Mouse (Mus musculus) heart, postnatal 4 days (tissue): Measurements from ENCODE around the gene Gm12789. TPM values are rescaled to one million over a fixed set of nuclear protein-coding genes. Genes with fewer than 3 reads are reported as not detected.
"Not testable (repeated sequence)": the region's sequence is repeated elsewhere in the genome, so short reads cannot be mapped to it uniquely, and the experiment has no call there.

Source experiments
- DNase-seq: peaks from one replicate; pipeline ENCODE4 v3.0.0; 2021
- total RNA-seq, 2 experiments: library from RNA; stranded (reverse); gene quantifications; 2 replicates each; pipeline ENCODE4 v1.2.3; 2021

Gm12789 gene
- not detected for total RNA-seq

GRCm38 (mm10) chr4:101986326-101986725 lies at the start of gene Gm12789:
Gene Gm12789, plus strand, starts transcription at chr4:101986626.
- DNase-seq, result not testable (repeated sequence)

GRCm38 (mm10) chr4:101940107-101940506 lies 46.3 kb upstream of the Gm12789 start, which contains the start of gene Gm12794:
Gene Gm12794, plus strand, starts transcription at chr4:101940407.
- DNase-seq, result not testable (repeated sequence)

GRCm38 (mm10) chr4:101980949-101981348 lies 5.5 kb upstream of the Gm12789 start, which contains the start of gene Gm12790:
Gene Gm12790, minus strand, starts transcription at chr4:101981049.
- not testable (repeated sequence) for DNase-seq

GRCm38 (mm10) chr4:101985678-101986077 lies 748 bp upstream of the Gm12789 start:
- DNase-seq, result no peak

- DNase-seq, result no peak
Observed at GRCm38 (mm10) chr4:101997426-101997825, 11.0 kb downstream of the Gm12789 start.

- DNase-seq, result peak; percentile 77
Observed at GRCm38 (mm10) chr4:101998267-101998922, 12.0 kb downstream of the Gm12789 start.

GRCm38 (mm10) chr4:102026619-102027018 lies 40.2 kb downstream of the Gm12789 start:
- no peak for DNase-seq

Other genes starting within 250 kb of the Gm12789 start
- gene B020004J07Rik, start 142.6 kb upstream of the Gm12789 start, total RNA-seq, result not detected
- not detected for gene C130073F10Rik, start 92.8 kb upstream of the Gm12789 start, total RNA-seq
- not detected for gene Gm12800, start 77.5 kb upstream of the Gm12789 start, total RNA-seq
- gene Gm12794, start 46.2 kb upstream of the Gm12789 start, total RNA-seq, result not detected
- not detected for gene Gm12790, start 5.6 kb upstream of the Gm12789 start, total RNA-seq
- gene Pde4b, start 100.9 kb downstream of the Gm12789 start, total RNA-seq, result 10 to 100 TPM; 67.2 to 72.1 TPM